Mouse (Mus musculus): ENCODE measurements around the gene Rin3. TPM values are rescaled to one million over a fixed set of nuclear protein-coding genes. Genes with fewer than 3 reads are reported as not detected.

The Rin3 gene
- polyA plus RNA-seq, 1 experiment from 2014 or later = 9.0 TPM

GRCm38 (mm10) chr12:102414686-102415085, 131.8 kb downstream of the Rin3 start:
- Histone ChIP-seq H3K27me3 (no peaks in the 10 kb centered on the region), H3K9ac (no peak overlapping the region), H3K4me3 (no peak overlapping the region), H3K27ac (no peak overlapping the region), H3K4me1 (replicated peaks) (peaks cover 37% of the 10 kb centered on the region), H3K9me3 (replicated peaks) (no peaks in the 10 kb centered on the region), H3K36me3 (no peaks in the 10 kb centered on the region), H3K4me2 (no peak overlapping the region)
- 81% methylated on average over 6 of the region's 6 CpGs for WGBS
- ATAC-seq (replicated peaks; ENCODE audit: insufficient number of reproducible peaks, insufficient read depth, low FRiP score, low read depth) = no peak

DNA sequence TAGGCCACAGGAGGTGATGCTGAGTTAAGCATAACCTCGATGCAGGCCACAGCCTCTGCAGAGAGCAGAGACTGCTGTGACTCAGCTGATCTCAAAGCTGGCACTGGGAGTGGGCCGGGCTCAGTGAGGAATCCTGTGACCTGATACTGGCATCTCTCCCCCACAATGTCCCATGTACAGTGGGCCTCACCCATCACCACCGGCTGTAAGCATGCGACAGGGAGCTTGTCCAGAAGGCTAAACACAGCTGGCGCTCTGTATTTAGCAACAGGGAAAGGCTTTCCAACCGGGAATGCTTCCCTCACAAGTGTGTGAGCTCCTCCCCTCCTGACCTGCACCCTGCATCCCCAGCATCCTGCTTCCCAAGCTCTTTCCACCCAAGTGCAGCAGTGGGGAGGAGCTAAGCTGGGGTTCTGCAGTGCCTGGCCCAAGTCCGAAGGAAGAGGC, 133.6 kb downstream of the Rin3 start:
- 16% methylated on average over 7 of the region's 7 CpGs for WGBS

GRCm38 (mm10) chr12:102416955-102417510, 134.2 kb downstream of the Rin3 start:
- WGBS = 77% methylated on average over 7 of the region's 7 CpGs
- H3K27ac ChIP-seq = peak overlapping the region; percentile 78
- no peak for ATAC-seq (replicated peaks; ENCODE audit: insufficient number of reproducible peaks, insufficient read depth, low FRiP score, low read depth)
- H3K4me1 ChIP-seq (replicated peaks) = peaks cover 56% of the 10 kb centered on the region
- no peak overlapping the region for H3K4me3 ChIP-seq
- H3K36me3 ChIP-seq = no peaks in the 10 kb centered on the region
- H3K4me2 ChIP-seq = no peak overlapping the region
- no peaks in the 10 kb centered on the region for H3K9me3 ChIP-seq (replicated peaks)
- no peak overlapping the region for H3K9ac ChIP-seq
- no peaks in the 10 kb centered on the region for H3K27me3 ChIP-seq

More for the DNA sequence above, 133.6 kb downstream of the Rin3 start:
- no peak overlapping the region for H3K9ac ChIP-seq
- no peak overlapping the region for H3K4me2 ChIP-seq
- H3K9me3 ChIP-seq (replicated peaks) = no peaks in the 10 kb centered on the region
- H3K4me3 ChIP-seq = no peak overlapping the region
- H3K4me1 ChIP-seq (replicated peaks) = peaks cover 50% of the 10 kb centered on the region
- H3K27me3 ChIP-seq = no peaks in the 10 kb centered on the region
- H3K36me3 ChIP-seq = no peaks in the 10 kb centered on the region
- ATAC-seq (replicated peaks; ENCODE audit: insufficient number of reproducible peaks, insufficient read depth, low FRiP score, low read depth) = peak; percentile 91
- H3K27ac ChIP-seq = peak overlapping the region; percentile 78

DNA sequence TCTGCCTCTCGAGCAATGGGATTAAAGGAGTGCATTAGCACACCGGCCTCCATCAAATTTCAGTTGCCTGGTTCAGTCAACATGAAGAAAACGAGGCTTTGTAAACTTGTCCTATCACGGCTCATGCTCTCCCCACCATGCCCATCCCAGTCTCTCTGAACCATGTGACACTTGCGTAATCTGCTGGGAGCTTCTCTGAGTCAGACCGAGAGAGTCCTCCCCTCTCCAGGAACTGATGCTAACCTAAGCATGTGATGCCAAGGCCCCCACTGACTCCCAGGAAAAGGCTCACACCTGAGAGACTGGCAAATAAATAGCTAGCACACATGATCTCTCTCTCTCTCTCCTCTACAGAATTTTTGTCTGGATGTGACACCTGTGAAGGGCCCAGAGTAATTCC, 134.9 kb downstream of the Rin3 start:
- H3K4me3 ChIP-seq = no peak overlapping the region
- H3K9ac ChIP-seq = no peak overlapping the region
- no peak overlapping the region for H3K27ac ChIP-seq
- WGBS = 85% methylated on average over 6 of the region's 6 CpGs
- no peak overlapping the region for H3K4me2 ChIP-seq
- no peaks in the 10 kb centered on the region for H3K9me3 ChIP-seq (replicated peaks)
- no peaks in the 10 kb centered on the region for H3K27me3 ChIP-seq
- ATAC-seq (replicated peaks; ENCODE audit: insufficient number of reproducible peaks, insufficient read depth, low FRiP score, low read depth) = no peak
- H3K4me1 ChIP-seq (replicated peaks) = peaks cover 63% of the 10 kb centered on the region
- no peaks in the 10 kb centered on the region for H3K36me3 ChIP-seq

DNA sequence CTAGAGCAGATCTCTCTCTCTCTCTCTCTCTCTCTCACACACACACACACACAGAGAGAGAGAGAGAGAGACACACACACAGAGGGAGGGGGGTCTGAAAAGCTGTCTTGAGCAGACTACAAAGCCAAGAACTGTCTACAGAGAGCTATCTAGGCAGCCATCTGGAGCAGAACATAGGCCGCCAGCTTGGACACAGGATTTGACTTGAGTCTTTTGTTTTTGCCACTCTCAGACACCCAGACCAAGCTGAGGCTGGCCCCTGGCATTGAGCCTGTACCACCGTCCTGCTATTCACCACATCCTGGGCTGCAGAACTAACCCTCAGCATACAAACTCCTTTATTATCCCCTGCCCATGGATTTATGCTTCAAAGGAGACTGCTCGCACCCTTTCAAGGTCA, 136.7 kb downstream of the Rin3 start:
- no peak for ATAC-seq (replicated peaks; ENCODE audit: insufficient number of reproducible peaks, insufficient read depth, low FRiP score, low read depth)
- Histone ChIP-seq H3K27me3 (no peaks in the 10 kb centered on the region), H3K4me3 (no peak overlapping the region), H3K9ac (no peak overlapping the region), H3K4me2 (no peak overlapping the region), H3K4me1 (replicated peaks) (peaks cover 72% of the 10 kb centered on the region), H3K27ac (peak overlapping the region; percentile 56), H3K36me3 (no peaks in the 10 kb centered on the region), H3K9me3 (replicated peaks) (no peaks in the 10 kb centered on the region)
- 54% methylated on average over 3 of the region's 3 CpGs for WGBS

DNA sequence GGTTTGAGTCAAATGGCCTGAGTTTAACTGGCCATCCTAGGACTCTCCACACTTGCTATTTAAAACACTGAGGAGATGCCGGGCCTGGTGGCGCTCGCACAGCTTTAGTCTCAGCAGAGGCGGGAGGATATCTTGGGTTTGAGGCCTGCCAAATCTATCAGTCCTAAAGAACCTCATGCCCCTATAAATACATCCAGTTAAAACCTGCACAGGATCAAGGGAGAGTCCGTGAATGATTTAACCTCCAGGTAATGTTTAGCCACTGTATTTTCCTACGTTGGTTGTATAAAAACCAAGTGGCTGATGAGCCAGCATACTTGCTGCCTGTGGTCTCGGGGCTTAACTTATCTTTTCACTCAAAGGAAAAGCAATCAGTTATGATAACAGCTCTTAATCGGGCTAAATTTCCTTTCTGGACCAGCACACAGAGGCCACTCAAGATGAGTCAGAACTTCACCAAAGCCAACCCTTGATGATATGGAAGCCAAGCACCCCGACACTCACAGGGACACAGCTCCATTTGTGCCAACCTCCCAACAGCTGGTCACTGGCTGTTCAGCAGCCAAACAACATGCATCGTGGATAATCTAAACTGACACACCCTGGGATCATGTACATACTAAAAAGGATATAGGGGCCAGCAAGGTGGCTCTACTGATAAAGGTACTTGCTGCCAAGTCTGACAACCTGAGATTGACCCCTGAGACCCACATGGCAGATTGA, 137.5 kb downstream of the Rin3 start:
- Histone ChIP-seq H3K4me3 (no peak overlapping the region), H3K27me3 (no peaks in the 10 kb centered on the region), H3K9ac (no peak overlapping the region), H3K4me2 (no peak overlapping the region), H3K27ac (peak overlapping the region; percentile 56), H3K36me3 (no peaks in the 10 kb centered on the region), H3K9me3 (replicated peaks) (no peaks in the 10 kb centered on the region), H3K4me1 (replicated peaks) (peaks cover 80% of the 10 kb centered on the region)
- WGBS = 46% methylated on average over 10 of the region's 10 CpGs
- no peak for ATAC-seq (replicated peaks; ENCODE audit: insufficient number of reproducible peaks, insufficient read depth, low FRiP score, low read depth)

DNA sequence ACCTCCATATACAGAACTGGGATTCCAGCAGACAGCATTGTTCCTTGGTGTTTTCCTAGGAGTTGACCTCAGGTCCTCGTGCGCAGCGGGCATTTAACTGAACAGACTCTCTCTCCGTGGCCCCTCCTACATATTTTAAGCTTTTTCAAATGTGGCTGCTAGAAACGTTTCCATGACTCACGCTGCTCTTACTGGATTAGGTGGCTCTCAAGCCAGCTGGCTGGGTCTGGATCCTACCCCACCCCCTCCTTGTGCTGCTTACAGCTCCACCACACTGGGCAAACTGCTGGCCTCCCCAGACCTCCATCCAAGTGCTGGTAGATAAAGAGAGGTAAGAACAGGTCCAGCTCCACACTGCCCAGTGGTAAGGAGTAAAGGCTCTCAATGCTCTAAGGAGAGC, 139.2 kb downstream of the Rin3 start:
- H3K27ac ChIP-seq = peak overlapping the region; percentile 57
- no peaks in the 10 kb centered on the region for H3K27me3 ChIP-seq
- H3K9me3 ChIP-seq (replicated peaks) = no peaks in the 10 kb centered on the region
- no peak overlapping the region for H3K9ac ChIP-seq
- H3K4me2 ChIP-seq = no peak overlapping the region
- no peak overlapping the region for H3K4me3 ChIP-seq
- 42% methylated on average over 6 of the region's 6 CpGs for WGBS
- 0 out of 2 replicates have a peak, but pooled peaks cover 3% of the 10 kb centered on the region for H3K36me3 ChIP-seq
- H3K4me1 ChIP-seq (replicated peaks) = peaks cover 66% of the 10 kb centered on the region
- ATAC-seq (replicated peaks; ENCODE audit: insufficient number of reproducible peaks, insufficient read depth, low FRiP score, low read depth) = peak; percentile 82

- WGBS = 63% methylated on average over 11 of the region's 11 CpGs
- H3K4me3 ChIP-seq = no peak overlapping the region
- H3K9me3 ChIP-seq (replicated peaks) = no peaks in the 10 kb centered on the region
- no peak overlapping the region for H3K9ac ChIP-seq
- H3K4me1 ChIP-seq (replicated peaks) = peaks cover 60% of the 10 kb centered on the region
- ATAC-seq (replicated peaks; ENCODE audit: insufficient number of reproducible peaks, insufficient read depth, low FRiP score, low read depth) = no peak
- H3K27ac ChIP-seq = peak overlapping the region; percentile 57
- no peak overlapping the region for H3K4me2 ChIP-seq
- H3K27me3 ChIP-seq = no peaks in the 10 kb centered on the region
- H3K36me3 ChIP-seq = 0 out of 2 replicates have a peak, but pooled peaks cover 3% of the 10 kb centered on the region
Observed at GRCm38 (mm10) chr12:102422623-102423320, 139.9 kb downstream of the Rin3 start.

DNA sequence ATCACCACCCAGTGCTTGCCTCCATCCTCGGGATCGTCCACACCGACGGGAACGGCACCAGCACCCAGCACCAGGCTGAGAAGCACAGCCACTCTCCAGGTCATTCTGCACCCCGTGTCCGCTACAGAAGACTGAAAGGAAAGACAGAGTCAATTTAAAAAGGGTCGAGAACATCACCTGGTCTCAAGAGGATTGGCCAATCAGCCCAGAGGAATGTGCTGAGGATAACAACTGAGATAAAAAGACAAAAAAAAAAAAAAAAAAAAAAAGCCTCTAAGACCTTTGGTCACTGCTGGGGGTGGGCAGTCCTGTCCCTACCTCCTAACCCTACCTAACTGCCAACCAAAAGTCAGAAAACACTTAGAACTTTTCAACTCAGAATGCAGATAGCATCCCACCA, 140.8 kb downstream of the Rin3 start:
- no peak for ATAC-seq (replicated peaks; ENCODE audit: insufficient number of reproducible peaks, insufficient read depth, low FRiP score, low read depth)
- 50% methylated on average over 8 of the region's 8 CpGs for WGBS
- H3K27me3 ChIP-seq = no peaks in the 10 kb centered on the region
- no peaks in the 10 kb centered on the region for H3K9me3 ChIP-seq (replicated peaks)
- peaks cover 56% of the 10 kb centered on the region for H3K4me1 ChIP-seq (replicated peaks)
- no peak overlapping the region for H3K4me2 ChIP-seq
- peak overlapping the region; percentile 57; the same call in 1 of the 2 replicates for H3K27ac ChIP-seq
- 0 out of 2 replicates have a peak, but pooled peaks cover 3% of the 10 kb centered on the region for H3K36me3 ChIP-seq
- H3K4me3 ChIP-seq = no peak overlapping the region
- H3K9ac ChIP-seq = no peak overlapping the region

DNA sequence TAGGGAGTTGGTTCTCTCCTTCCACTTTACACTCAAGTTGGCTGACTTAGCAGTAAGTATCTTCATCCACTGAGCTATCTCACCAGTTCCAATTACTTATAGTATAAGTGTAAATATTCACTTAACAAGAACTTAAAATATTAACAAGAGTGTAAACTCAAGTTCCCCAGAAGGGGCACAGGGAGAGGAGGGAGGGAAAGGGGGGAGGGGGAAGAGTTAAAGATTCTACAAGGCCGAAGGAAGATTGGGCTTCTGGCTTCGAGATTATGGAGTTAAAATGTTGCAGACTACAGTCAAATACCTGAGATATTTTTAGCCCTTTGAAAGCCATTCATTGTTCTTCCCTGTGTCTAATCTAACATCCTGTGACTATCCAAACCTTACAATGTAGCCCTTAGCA, 141.6 kb downstream of the Rin3 start:
- H3K4me2 ChIP-seq = no peak overlapping the region
- no peak overlapping the region for H3K9ac ChIP-seq
- WGBS = 27% methylated on average over 2 of the region's 2 CpGs
- peaks cover 53% of the 10 kb centered on the region for H3K4me1 ChIP-seq (replicated peaks)
- H3K4me3 ChIP-seq = no peak overlapping the region
- H3K27ac ChIP-seq = 0 out of 2 replicates have a peak overlapping the region, but pooled peaks have one; percentile 6
- ATAC-seq (replicated peaks; ENCODE audit: insufficient number of reproducible peaks, insufficient read depth, low FRiP score, low read depth) = no peak
- no peaks in the 10 kb centered on the region for H3K9me3 ChIP-seq (replicated peaks)
- no peaks in the 10 kb centered on the region for H3K27me3 ChIP-seq
- 0 out of 2 replicates have a peak, but pooled peaks cover 3% of the 10 kb centered on the region for H3K36me3 ChIP-seq

GRCm38 (mm10) chr12:102425048-102425578, 142.3 kb downstream of the Rin3 start:
- Histone ChIP-seq H3K4me2 (no peak overlapping the region), H3K27me3 (no peaks in the 10 kb centered on the region), H3K27ac (0 out of 2 replicates have a peak overlapping the region, but pooled peaks have one; percentile 6), H3K9me3 (replicated peaks) (no peaks in the 10 kb centered on the region), H3K4me3 (no peak overlapping the region), H3K9ac (no peak overlapping the region), H3K4me1 (replicated peaks) (peaks cover 47% of the 10 kb centered on the region), H3K36me3 (0 out of 2 replicates have a peak, but pooled peaks cover 3% of the 10 kb centered on the region)
- 74% methylated on average over 4 of the region's 4 CpGs for WGBS
- no peak for ATAC-seq (replicated peaks; ENCODE audit: insufficient number of reproducible peaks, insufficient read depth, low FRiP score, low read depth)

All from heart, embryonic 15.5 days (tissue).